Mouse (Mus musculus): ENCODE data around the gene Prdm16. TPM values are rescaled to one million over a fixed set of nuclear protein-coding genes. Genes with fewer than 3 reads are reported as not detected.
A peak's percentile ranks its signal among the peaks of the same experiment; 100 is the strongest.

Gene Prdm16
- polyA plus RNA-seq, 1 experiment from 2014 or later: 20.8 TPM

DNA sequence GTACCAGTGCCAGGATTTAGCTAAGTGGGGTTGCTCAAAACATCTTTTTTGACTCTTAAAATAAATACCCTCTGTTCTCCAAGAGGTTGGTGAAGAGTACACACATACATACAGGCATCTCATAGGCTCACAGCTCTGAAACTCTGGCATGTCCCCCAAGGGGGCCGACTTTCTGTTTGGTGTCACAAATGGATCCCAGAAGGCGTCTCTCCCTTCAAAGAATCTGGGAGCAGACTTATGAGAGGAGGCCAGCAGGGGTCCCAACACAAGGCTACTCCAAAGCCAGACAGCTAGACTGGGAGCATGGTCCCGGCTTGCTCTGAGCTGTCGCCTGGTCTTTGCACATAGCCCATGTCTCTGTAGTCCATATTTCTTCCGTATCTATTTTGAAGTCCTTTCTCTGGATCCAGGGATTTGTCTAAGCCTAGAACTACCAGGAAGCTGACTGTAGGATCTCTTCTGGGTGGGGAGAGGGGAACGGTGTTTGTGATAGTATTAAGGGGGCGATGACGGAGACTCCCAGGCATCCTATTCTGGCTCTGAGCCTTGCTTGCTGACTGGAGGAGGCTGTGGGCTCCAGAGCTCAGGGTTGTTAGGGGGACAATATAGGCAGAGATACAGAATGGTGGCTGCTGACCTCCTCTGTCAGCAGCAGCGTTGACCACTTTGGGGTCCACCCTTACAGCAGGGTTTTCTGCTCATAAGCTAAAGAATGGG is 156.0 kb downstream of the Prdm16 start:
- WGBS: 51% methylated on average over 9 of the region's 9 CpGs
- Histone ChIP-seq H3K4me2 (no peak overlapping the region), H3K27me3 (replicated peaks) (no peaks in the 10 kb centered on the region), H3K27ac (peak overlapping the region; percentile 85; the same call in 1 of the 2 replicates), H3K4me3 (replicated peaks) (no peak overlapping the region), H3K4me1 (peaks cover 43% of the 10 kb centered on the region), H3K9me3 (no peaks in the 10 kb centered on the region), H3K9ac (no peak overlapping the region), H3K36me3 (no peaks in the 10 kb centered on the region)
- no peak for ATAC-seq (ENCODE audit: insufficient read depth, low FRiP score, low read depth)

DNA sequence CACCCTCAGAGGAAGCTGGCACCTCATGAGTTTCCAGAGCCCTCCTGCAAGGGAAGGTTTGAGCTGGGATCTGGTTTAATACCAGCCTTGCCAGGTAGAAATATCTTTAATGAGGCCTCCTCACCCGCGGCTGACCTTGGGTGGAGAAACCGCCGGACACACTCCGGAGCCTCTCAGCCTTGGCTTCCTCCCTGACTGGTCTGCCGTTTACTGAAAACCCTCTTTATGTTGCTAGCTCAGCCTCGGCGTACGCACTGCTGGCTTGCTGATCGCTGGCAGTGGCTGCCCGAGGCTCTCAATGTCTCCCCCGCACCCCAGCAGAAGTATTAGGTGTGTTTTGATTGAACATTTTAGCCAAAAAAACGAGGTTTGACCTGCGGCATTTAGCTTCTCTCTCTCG is 156.5 kb downstream of the Prdm16 start:
- Histone ChIP-seq H3K9ac (no peak overlapping the region), H3K4me1 (peaks cover 43% of the 10 kb centered on the region), H3K4me3 (replicated peaks) (no peak overlapping the region), H3K27me3 (replicated peaks) (peaks cover under 1% of the 10 kb centered on the region; the same call in 1 of the 2 replicates), H3K9me3 (no peaks in the 10 kb centered on the region), H3K36me3 (no peaks in the 10 kb centered on the region), H3K4me2 (no peak overlapping the region), H3K27ac (peak overlapping the region; percentile 85)
- 47% methylated on average over 15 of the region's 15 CpGs for WGBS
- no peak for ATAC-seq (ENCODE audit: insufficient read depth, low FRiP score, low read depth)

DNA sequence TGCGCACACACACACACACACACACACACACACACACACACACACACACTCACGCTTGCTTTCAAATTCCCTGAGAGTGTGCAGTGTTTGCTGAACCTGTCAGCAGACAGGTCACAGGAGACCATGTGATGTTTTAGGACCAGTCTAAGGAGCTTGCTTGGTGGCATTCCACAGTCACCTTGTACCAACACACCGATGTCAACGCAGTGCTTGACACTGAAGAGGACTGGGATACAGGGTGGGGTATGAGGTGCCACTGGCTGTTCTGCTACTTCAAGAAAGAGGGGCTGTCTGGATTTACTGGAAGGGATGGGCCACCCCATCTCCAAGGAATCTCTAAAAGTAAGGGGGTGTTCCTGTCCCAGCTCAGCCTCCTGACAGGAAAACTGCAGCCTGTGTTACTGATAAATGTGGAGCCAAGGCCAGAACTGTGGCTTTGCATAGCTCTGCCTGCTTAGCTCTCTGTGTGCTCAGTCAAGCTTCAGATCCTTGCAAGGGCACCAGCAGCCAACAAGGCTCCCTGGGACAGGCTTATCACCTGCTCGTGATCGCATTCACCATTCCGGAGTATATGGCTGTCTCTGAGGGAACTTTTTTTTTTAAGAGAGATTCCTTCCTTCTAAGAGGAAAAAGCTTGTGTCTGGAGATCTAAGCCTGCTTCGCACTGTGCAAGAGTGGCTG is 157.6 kb downstream of the Prdm16 start:
- no peaks in the 10 kb centered on the region for H3K9me3 ChIP-seq
- H3K27me3 ChIP-seq (replicated peaks): peaks cover 7% of the 10 kb centered on the region; the same call in 1 of the 2 replicates
- peaks cover 43% of the 10 kb centered on the region for H3K4me1 ChIP-seq
- H3K36me3 ChIP-seq: no peaks in the 10 kb centered on the region
- peak; percentile 82 for ATAC-seq (ENCODE audit: insufficient read depth, low FRiP score, low read depth)
- H3K9ac ChIP-seq: no peak overlapping the region
- no peak overlapping the region for H3K4me2 ChIP-seq
- H3K4me3 ChIP-seq (replicated peaks): no peak overlapping the region
- peak overlapping the region; percentile 85 for H3K27ac ChIP-seq
- WGBS: 67% methylated on average over 8 of the region's 8 CpGs

DNA sequence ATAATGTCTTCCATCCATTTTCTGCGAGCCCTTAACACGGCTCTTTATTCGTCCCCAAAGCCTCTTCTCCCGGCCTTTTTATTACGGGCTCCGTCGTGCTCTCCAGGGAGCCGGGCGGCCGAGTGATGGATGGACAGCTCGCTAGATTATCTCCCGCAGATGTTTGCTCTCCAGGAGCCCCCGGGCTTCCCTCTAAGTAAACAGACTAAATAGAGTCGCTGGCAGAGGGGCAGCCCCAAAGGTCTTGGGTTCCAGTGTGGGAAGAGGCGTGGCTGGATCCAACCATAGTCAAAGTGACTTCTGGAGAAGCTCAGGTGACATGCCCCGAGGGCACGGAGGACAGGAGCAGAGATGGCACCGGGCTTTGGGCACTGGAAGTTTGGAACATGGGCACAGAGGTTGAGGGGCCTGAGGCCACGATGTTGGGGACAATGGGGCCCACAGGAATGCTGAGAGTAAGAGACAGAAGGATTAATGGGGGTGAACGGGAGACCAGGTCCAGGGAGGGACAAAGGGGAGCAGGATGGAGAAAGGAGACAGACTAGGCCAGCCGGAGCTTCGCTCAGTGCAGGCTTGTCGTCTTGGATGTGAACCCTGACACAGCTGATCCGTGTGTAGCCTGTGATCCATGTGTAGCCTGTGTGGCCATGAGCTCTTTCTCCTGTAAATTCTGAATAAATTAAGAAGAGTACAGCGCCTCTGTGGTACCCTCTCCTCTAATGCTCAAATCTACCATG is 162.9 kb downstream of the Prdm16 start:
- Histone ChIP-seq H3K27ac (no peak overlapping the region), H3K27me3 (replicated peaks) (peaks cover 7% of the 10 kb centered on the region; the same call in 1 of the 2 replicates), H3K4me1 (peaks cover 26% of the 10 kb centered on the region), H3K9me3 (no peaks in the 10 kb centered on the region), H3K4me3 (replicated peaks) (no peak overlapping the region), H3K36me3 (no peaks in the 10 kb centered on the region), H3K9ac (no peak overlapping the region), H3K4me2 (no peak overlapping the region)
- 19% methylated on average over 25 of the region's 25 CpGs for WGBS
- no peak for ATAC-seq (ENCODE audit: insufficient read depth, low FRiP score, low read depth)

DNA sequence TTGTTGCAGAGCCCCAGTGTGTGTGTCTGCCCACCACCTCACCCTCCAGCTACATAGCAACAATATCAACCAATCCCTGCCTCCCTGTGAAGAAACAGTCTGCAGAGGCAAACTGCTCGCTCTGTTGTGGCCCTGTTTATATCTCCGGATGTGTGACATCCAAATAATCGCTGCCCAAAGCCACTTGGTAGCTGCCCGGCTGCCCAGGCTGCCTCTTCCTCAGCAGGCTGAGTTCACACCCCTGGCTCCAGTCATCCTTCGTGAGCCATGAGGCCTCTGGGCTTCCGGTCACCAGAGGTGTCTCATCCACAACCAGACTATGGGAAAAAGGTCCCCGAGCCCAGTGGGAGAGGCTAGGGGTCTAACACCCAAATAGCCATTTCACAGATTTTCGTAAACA is 164.1 kb downstream of the Prdm16 start:
- Histone ChIP-seq H3K36me3 (no peaks in the 10 kb centered on the region), H3K4me1 (peaks cover 23% of the 10 kb centered on the region), H3K27ac (no peak overlapping the region), H3K9ac (no peak overlapping the region), H3K4me3 (replicated peaks) (no peak overlapping the region), H3K27me3 (replicated peaks) (peaks cover 7% of the 10 kb centered on the region; the same call in 1 of the 2 replicates), H3K9me3 (no peaks in the 10 kb centered on the region), H3K4me2 (no peak overlapping the region)
- 23% methylated on average over 8 of the region's 8 CpGs for WGBS
- no peak for ATAC-seq (ENCODE audit: insufficient read depth, low FRiP score, low read depth)

DNA sequence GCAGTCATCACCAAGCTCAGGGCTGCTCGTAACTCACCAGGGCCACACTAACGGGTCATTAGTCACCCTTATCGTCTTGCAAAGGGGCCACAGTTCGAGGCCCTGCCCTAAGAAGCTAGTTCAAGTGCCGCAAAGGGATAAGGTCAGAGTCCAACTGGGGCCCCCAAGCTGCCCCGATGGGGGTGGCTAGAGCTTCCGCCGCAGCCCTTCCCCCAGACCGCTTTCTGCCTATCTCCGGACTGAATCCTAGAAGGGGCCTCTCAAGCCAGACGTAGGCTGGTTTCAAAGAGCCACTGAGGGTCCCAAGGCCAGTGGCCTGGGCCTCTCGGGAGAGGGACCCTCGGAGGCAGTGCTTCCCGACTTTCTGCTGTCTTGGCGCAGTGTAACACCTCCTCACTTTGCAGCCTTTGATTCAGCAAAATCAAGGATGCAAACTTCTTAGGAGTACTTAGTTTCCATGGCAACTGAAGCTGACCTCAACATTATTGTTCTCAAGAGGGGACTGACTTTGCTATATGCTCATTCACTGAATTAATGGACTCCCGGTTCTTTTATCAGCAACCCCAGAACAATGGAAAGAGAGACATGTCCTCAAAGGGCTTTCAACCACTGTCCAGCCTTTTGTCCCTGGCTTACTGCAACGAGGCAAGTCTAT is 165.1 kb downstream of the Prdm16 start:
- Histone ChIP-seq H3K27me3 (replicated peaks) (peaks cover 7% of the 10 kb centered on the region; the same call in 1 of the 2 replicates), H3K9me3 (no peaks in the 10 kb centered on the region), H3K4me3 (replicated peaks) (no peak overlapping the region), H3K4me2 (no peak overlapping the region), H3K27ac (peak overlapping the region; percentile 64), H3K36me3 (no peaks in the 10 kb centered on the region), H3K4me1 (peaks cover 23% of the 10 kb centered on the region), H3K9ac (no peak overlapping the region)
- WGBS: 17% methylated on average over 17 of the region's 17 CpGs
- ATAC-seq (ENCODE audit: insufficient read depth, low FRiP score, low read depth): peak; percentile 80

DNA sequence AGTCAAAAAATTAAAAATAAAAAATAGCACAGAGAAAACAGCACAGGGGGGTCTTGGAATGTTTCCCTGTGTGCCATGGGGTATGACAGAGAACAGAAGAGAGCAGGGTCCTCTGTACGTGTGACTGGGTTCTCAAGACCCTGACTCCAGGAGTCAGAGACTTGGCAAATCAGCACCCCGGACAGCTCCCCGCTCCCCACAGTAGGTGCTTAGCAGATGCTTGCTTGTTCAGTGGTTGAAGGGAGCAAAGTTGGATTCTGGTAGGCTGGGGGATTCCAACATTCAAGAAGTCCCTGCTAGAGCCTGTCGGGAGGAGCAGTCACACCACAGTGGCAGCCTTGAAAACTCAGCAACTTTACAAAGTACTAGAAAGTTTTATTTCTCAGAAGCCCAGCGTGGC is 170.4 kb downstream of the Prdm16 start:
- H3K27ac ChIP-seq: no peak overlapping the region

DNA sequence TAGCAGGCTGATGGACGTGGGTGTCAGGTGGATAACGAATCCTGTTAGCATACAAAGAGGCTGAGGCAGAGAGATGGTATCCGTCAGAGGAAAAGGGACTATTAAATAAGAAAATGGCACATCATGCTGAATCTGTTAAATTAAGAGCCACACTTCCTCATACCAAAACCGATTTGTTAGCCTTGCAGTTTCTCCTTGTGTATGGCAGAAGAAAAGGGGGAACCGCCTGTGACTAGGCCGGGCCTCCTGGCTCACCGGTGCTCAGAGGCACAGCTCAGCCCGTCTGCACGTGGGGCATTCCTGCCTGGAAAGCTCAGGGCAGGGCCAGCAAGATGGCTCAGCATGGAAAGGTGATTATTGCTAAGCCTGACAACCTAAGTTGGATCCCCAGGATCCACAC is 171.6 kb downstream of the Prdm16 start:
- Histone ChIP-seq H3K27me3 (replicated peaks) (no peaks in the 10 kb centered on the region), H3K4me1 (0 out of 2 replicates have a peak, but pooled peaks cover 10% of the 10 kb centered on the region), H3K4me2 (no peak overlapping the region), H3K9ac (no peak overlapping the region), H3K4me3 (replicated peaks) (no peak overlapping the region), H3K27ac (no peak overlapping the region), H3K9me3 (no peaks in the 10 kb centered on the region), H3K36me3 (no peaks in the 10 kb centered on the region)
- WGBS: 58% methylated on average over 9 of the region's 9 CpGs
- no peak for ATAC-seq (ENCODE audit: insufficient read depth, low FRiP score, low read depth)

More for the DNA sequence above, 170.4 kb downstream of the Prdm16 start:
- no peak for ATAC-seq (ENCODE audit: insufficient read depth, low FRiP score, low read depth)
- H3K4me2 ChIP-seq: no peak overlapping the region
- H3K27me3 ChIP-seq (replicated peaks): no peaks in the 10 kb centered on the region
- H3K36me3 ChIP-seq: no peaks in the 10 kb centered on the region
- peaks cover 11% of the 10 kb centered on the region; the same call in 1 of the 2 replicates for H3K4me1 ChIP-seq
- no peak overlapping the region for H3K9ac ChIP-seq
- WGBS: 28% methylated on average over 5 of the region's 5 CpGs
- H3K9me3 ChIP-seq: no peaks in the 10 kb centered on the region
- H3K4me3 ChIP-seq (replicated peaks): no peak overlapping the region

DNA sequence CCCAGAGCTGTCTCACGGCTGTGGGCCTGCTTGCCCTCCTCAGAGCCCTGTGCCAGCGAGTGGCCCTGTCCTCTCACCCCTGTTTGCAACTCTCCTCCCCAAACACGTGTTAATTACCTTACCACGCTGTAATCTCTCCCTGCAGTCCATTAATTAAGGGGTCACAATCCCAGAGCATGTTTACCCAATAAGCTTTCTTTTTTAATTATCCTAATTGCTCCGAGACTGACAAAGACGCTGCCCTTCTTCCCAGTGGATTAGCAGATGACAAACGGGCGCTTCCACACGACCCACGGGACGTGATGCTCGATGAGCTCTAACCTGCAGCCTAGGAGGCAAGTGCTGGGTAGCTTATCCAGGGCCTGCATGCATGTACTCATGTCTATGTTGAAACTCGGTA is 176.7 kb downstream of the Prdm16 start:
- H3K9ac ChIP-seq: no peak overlapping the region
- H3K4me3 ChIP-seq (replicated peaks): no peak overlapping the region
- no peaks in the 10 kb centered on the region for H3K36me3 ChIP-seq
- 64% methylated on average over 13 of the region's 13 CpGs for WGBS
- ATAC-seq (ENCODE audit: insufficient read depth, low FRiP score, low read depth): no peak
- no peaks in the 10 kb centered on the region for H3K27me3 ChIP-seq (replicated peaks)
- H3K27ac ChIP-seq: no peak overlapping the region
- H3K4me1 ChIP-seq: 0 out of 2 replicates have a peak, but pooled peaks cover 7% of the 10 kb centered on the region
- H3K9me3 ChIP-seq: no peaks in the 10 kb centered on the region
- no peak overlapping the region for H3K4me2 ChIP-seq

DNA sequence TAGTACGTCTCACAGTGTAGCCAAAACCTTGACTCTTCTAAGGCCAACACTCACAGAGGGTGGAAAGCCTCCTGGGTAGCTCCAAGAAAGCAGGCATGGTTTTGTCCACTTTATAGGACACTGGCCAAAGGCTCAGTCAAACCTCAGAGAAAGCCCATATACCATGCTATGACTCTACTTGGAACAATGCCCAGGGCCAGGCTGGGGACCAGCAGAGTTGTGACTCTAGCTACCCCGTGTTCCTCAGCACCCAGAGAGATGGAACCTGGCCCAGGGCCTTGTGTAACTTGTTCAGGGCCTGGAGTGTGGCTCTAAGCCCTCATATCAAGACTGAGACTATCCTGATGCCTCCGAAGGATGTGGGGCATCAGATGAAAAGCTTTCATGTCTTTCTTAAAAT is 178.9 kb downstream of the Prdm16 start:
- Histone ChIP-seq H3K9ac (no peak overlapping the region), H3K27ac (no peak overlapping the region), H3K4me1 (no peaks in the 10 kb centered on the region), H3K36me3 (no peaks in the 10 kb centered on the region), H3K9me3 (no peaks in the 10 kb centered on the region), H3K4me3 (replicated peaks) (no peak overlapping the region), H3K4me2 (no peak overlapping the region), H3K27me3 (replicated peaks) (no peaks in the 10 kb centered on the region)
- no peak for ATAC-seq (ENCODE audit: insufficient read depth, low FRiP score, low read depth)
- WGBS: 81% methylated on average over 3 of the region's 3 CpGs

DNA sequence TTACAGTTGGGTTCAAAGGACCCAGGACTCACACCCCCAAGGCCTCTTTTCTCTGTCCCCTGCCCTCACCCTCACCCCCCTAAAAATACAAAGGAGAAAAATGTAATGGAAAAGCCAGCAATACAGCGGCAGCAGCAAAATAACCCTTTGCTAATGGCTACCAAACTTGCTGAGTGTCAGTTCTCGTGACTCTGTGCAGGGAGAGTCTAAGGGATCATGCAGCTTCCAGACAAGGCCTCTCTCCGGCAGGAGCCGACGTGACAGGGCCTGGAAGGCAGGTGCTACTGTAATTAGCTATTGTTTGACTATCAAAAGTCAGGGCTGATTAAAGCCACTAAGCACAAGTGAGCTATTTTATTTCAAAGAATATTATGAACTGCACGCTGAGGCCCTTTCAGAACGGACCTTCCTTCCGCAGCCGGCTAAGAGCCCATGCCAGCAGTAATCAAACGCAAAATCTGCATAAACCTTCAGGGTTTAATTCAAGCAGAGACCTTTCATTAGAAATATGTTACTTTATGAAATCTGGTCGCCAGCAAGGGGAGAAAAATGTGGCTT is 180.3 kb downstream of the Prdm16 start:
- Histone ChIP-seq H3K9me3 (no peaks in the 10 kb centered on the region), H3K27ac (no peak overlapping the region), H3K4me2 (no peak overlapping the region), H3K27me3 (replicated peaks) (no peaks in the 10 kb centered on the region), H3K4me3 (replicated peaks) (no peak overlapping the region), H3K36me3 (no peaks in the 10 kb centered on the region), H3K4me1 (no peaks in the 10 kb centered on the region), H3K9ac (no peak overlapping the region)
- 60% methylated on average over 11 of the region's 11 CpGs for WGBS
- ATAC-seq (ENCODE audit: insufficient read depth, low FRiP score, low read depth): no peak

Data from stomach, embryonic 15.5 days (tissue).